1 mouse cellular context compared by ENCODE assay signal in the genomic region with DNA sequence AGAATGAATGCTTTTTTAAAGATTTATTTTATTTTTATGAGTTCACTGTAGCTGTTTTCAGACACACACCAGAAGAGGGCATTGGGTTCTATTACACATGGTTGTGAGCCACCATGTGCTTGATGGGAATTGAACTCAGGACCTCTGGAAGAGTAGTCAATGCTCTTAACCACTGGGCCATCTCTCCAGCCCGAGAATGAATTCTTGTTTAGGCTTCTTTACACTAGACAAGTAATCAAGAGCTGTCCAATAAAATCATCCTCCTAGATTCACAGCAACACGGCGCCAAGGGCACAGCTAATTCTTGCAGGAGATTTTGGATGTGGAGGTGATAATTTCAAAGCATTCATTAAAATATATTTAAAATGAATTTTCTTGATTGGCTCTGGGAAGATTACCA.
TF ChIP-seq lines count a peak whose summit lies in the region.

No protein-coding gene starts in this region.

TF ChIP-seq in CH12.LX, 34 proteins besides CTCF, POLR2A, EP300 and RAD21:
- TF ChIP-seq TBP (conservative IDR thresholded peaks at IDR 0.05; ENCODE audit: low read depth, low read length) (peak; percentile 70; the same call in 1 of the 2 replicates), TCF12 (IDR thresholded peaks at IDR 0.05; ENCODE audit: low read depth, low read length) (no peak), MXI1 (IDR thresholded peaks at IDR 0.05; ENCODE audit: low read depth, low read length) (no peak), MYC (IDR thresholded peaks at IDR 0.05; ENCODE audit: low read depth, low read length) (peak; percentile 76)
